Mouse (Mus musculus): ENCODE data around the gene Amz2.
"Not testable (repeated sequence)": the region's sequence is repeated elsewhere in the genome, so short reads cannot be mapped to it uniquely, and the experiment has no call there.

The Amz2 gene

DNA sequence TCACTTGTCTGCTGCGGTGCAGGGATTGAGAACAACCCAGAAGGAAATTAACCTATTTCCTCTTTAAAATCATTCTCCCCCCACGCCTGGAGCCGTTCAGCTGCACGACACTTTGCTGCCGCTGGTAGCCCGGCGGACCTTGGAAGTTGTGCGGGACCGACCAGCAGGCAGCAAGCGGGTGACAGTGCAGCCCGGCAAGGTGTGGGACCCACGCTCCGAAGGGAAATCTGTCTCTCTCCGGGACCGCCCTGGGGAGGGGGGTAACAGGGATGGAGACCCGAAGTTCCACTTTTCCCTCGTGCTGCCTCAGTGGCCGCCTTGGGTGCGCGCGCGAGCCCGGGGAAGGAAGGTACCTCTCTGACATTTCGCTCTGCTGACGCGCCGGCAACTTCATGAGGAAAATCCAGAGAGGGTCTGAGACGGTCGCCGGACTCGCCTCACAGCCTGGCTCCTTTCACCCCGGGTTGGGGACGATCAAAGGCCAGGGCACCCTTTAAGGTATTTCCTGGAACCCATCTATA is 46.5 kb downstream of the Amz2 start:
- DNase-seq = peak; percentile 19

DNA sequence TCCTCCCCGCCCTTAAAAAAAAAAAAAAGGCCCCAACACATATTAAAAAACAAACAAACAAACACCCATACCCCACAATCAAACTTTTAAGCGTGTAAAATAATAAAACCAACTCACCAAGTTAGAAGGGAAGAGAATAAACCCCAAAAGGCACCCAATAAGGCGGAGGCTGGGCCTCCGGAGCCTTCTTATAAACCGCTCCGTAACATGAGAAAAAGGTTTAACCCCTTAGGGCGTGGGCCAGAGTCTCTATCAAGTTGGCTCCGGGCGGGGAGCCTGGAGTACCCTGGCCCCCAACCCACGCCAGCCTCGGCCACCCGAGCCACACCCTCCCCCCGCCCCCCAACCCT is 47.0 kb downstream of the Amz2 start:
- DNase-seq = no peak

DNA sequence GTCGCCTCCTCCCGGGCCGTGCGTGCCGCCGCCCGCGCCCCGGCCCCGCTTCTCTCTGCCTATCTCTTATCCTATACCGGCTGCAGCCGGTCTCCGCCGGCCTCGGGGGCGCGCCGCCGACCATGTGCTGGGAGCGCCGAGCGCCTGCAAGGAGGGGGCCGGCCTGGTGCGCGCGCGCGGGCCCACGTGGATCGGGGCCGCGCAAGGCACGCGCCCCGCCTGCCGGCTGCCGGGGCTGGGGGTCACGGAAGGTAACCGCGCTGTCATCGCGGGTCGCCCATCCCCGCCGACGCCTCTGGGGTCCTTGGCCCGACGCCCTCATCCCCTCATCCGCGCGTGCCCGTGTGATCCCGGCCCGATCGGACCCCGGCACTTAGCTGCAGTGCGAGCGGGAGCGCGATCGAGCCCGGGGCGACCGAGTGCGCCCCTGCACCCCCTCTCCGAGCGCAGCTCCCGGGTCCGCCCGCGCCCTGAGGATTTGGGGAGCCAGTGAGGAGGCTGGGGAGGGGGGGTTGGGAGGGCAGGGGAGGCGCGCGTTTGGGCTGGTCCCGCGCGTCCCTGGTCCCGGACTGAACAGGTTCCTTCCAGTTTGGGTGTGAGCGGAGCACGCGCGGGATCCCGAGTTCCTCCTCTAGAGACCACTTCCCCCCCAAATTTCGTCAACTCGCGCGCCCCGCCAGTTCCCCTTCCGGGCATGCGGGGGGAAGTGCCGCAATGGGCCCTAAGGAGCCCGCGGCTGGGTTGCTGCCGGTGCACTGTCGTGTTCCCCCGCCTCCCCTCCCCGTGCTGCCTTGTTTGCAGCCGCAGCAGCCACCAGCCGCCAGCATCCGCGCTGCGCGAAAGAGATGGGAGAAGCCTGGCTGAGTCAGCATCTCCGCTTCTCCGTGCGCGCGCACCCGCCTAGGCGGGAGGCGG is 47.7 kb downstream of the Amz2 start, which contains the start of the genes Arsg and Slc16a6:
TSS of gene Arsg (plus strand) at position 204 of the 915 bp plus-strand sequence.
TSS of gene Slc16a6 (minus strand) at position 428 of the 915 bp plus-strand sequence.
- peak; percentile 89 for DNase-seq

DNA sequence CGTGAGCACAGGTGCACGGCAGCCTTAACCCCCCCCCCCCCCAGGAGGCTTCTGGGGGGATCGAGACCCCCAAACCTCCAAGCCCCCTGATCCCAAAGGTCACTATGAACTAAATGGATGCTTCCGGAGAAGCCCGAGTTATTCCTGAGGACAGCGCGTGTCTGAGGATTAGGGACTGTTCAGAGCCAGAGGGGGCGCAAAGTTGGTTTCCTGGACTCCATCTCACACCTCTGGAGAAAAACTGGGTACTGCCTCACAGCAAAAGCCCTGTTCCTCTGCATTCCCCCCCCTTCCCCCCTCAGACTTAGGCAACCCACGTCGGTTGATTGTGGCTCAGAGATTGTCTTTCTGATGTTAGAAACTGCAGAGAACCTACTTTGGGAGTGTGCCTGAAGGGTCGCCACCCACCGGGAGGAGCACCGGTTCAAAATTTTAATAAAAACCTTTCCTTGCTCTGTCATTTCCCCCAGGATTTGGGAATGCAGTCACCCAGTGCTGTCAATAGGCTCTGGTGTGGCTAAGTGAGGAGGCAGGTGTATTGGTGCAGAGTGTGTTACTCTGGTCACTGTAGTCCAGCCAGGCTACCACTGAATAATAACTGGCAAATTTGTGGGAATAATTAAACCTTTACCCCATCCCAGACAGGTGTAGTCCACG is 48.5 kb downstream of the Amz2 start:
- DNase-seq = no peak

DNA sequence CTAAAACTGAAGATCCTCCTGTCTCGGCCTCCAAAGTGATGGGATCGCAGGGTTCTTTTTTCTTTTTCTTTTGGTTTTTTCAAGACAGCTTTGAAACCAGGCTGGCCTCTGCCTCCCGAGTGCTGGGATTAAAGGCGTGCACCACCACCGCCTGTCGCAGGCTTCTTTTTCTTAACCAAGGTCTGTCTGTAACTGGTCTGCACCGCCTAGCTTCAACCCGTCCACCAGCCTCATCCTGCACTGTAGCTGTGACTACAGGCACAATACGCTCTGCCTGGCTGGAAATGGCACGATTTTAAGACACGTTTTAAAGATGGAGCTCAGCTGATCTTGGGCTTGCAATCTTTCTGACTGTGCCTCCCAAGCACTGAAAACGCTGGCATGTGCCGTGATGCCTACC is 49.1 kb downstream of the Amz2 start:
- DNase-seq = no peak

DNA sequence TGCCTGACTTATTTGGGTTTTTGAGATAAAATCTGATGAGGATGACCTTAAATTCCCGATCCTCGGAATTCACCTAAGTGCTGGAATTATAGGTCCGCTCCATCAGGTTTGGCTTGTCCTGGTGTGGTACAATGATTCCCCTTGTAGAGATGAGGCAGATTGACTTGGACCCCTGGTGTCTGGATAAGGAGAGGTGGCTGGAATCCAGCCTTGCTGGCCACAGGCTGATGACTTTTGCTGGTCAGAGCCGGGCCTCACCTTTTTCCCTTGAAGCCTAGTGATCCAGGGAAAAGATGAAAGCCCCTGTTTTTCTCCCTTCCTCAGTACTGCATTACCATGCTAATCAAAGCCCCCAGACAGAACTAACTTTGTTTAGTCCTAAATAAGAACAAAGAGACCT is 50.0 kb downstream of the Amz2 start:
- DNase-seq = no peak

DNA sequence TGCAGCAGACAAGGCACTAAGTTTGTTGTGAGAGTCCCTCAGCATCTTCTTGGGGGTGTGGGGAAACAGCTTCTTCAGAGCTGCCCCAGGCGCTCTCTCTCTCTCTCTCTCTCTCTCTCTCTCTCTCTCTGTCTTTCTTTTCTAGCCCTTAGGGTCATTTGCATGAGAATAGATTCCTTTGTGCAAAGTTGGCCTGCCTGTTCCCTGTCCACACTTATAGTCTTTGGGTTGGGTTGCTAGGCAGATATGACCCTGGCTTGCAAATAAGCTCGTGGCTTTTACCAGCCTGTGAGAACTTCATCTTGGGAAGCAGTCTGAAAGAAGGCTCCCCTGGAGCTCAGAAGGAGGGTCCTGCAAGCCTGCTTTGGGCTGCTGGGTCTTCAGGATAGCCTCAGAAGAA is 50.5 kb downstream of the Amz2 start:
- no peak for DNase-seq

DNA sequence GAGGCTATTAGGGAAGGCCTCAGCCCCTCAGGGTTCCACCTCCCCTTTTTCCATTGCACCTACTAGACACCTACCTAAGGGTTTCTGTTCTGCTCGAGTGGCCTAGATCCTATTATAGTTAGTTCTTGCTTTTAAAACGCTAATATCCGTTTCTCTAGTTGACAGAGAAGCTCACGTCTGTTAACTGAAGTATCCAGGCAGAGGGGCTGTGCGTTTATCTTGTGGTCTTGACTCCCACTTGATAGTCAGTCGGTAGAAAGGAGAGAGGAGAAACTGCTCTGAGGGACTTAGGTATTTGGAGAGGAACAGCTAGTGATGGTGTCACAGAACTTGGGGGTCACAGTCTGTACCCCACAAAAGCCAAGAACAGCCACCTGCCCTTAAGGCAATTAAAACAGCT is 50.9 kb downstream of the Amz2 start:
- no peak for DNase-seq

DNA sequence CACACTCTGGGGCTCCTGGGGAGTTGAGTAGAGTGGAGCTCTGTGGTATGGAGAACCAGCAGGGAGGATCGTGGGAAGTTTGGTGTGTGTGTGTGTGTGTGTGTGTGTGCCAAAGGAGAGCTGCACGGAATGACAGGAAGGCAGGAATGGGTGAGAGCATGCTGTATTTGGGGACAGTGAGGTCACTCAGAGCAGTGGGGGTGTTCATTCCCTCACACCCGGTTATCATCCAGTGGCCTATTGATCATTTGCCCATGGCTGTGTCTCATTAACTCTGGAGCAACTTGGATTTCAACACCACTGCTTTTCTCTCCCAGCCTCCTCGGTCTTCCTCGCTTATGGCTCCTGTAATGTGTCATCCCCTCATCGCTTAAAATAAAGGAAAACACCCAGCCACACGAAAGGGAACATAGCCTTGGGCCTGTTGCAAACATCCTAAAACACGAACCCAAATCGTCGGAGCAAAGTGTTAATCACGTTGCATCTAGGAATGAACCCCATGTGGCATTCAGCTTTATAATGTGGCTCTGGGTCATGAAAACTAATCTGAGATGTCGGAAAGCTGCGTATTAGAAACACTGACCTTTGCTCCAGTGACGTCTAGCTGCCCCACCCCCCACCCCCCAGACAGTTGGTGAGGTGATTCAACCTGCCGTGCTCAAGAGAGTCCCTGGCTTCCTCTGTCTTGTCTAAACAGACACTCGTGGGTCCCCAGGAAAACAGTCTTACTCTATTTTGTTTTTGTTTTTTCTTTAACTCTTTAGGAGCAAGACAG is 52.0 kb downstream of the Amz2 start:
- DNase-seq = no peak

DNA sequence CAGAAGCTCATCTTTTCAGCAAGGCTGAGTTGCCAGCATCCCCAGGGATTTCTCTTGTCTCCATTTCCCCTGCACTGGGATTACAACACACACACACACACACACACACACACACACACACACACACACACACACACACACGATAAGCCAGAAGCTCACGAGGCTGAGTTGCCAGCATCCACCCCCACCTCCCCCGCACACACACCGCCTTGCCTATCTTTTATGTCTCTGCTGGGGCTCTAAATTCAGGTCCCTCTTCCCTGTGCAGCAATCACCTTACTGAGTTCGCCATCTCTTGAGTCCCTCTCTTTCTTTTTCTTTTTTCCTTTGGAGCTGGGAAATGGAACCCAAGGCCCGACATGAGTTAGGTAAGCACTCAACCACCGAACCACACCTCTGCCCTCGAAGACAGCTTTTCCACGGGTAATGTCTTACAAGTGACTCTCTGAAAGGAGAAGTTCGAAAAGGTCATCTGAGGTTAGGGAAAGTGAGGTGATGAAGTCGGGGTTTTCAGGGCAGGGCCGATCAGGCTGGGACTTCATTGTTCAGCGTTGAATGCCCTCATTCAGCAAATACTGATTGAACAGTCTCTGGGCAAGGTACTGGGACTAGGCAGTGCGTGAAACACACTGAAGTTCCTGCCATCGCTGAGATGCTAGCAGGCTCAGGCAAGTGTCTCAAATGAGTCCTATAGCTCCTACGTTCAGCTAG is 54.0 kb downstream of the Amz2 start:
- no peak for DNase-seq

DNA sequence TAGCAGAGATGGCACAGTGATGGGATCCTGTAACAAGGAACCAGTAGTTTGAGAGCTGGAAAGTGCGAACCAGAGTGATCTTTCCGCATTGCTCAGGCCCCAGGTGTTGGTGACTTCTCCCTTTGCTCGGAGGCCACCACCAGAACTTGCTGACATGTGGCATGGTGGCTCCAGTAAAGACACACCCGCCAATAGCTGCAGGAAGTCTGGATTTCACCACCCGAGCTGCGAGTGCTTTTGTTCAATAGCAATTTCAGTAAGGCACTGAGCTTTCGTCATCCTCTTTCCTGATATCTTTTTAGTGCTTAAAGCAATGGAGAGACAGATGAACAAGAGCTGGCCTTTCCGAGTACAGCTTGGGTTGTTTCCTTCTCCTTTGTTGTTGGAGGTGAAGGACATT is 54.7 kb downstream of the Amz2 start:
- no peak for DNase-seq

DNA sequence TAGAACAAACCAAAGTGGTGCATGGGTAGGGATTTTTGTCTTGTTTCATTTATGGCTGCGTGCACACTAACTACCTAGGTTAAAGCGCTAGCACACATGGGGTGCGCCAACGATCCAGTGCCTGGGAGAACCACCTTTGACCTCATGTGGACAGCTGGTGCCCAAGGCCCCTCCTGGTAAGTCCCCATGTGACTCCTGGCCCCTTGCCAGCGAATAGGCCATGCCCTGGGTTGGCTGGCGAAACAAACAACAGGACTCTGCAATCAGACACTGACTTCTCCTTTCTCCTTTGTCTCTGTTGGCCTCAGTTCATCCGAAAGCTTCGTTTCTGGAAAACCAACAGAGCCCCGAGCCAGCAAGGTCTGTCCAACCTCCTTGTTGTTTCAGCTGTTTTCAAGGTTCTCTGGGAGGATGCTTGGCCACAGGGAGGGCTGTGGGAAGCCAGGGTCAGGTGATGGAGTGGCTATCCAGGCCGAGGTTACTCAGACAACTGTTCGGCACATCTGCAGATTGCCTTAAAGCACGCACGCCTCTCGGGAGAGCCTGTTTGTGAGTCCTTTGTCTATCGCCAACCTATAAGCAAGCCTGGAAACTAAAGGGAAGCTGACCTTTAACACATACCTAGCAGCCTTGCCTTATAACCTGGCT is 59.8 kb downstream of the Amz2 start:
- peak; percentile 39 for DNase-seq

DNA sequence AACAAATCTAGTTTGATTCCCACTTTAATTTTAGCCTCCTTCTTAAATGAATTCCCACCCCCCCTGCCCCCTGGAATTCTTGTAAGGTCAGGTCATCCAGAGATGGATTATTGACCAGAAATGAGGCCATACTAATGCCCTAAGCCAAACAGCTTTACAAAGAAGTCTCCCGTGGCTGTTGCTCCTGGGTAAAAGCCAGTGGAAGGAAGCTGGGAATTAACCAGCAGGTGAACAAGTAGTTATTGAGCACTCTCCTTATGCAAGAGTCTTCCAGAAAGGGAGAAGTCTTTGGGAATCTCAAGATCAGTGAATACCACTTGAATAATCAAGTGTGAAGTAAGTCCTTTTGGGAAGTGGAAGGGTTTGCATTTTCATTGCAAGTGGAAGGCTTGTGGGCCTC is 61.4 kb downstream of the Amz2 start:
- no peak for DNase-seq

DNA sequence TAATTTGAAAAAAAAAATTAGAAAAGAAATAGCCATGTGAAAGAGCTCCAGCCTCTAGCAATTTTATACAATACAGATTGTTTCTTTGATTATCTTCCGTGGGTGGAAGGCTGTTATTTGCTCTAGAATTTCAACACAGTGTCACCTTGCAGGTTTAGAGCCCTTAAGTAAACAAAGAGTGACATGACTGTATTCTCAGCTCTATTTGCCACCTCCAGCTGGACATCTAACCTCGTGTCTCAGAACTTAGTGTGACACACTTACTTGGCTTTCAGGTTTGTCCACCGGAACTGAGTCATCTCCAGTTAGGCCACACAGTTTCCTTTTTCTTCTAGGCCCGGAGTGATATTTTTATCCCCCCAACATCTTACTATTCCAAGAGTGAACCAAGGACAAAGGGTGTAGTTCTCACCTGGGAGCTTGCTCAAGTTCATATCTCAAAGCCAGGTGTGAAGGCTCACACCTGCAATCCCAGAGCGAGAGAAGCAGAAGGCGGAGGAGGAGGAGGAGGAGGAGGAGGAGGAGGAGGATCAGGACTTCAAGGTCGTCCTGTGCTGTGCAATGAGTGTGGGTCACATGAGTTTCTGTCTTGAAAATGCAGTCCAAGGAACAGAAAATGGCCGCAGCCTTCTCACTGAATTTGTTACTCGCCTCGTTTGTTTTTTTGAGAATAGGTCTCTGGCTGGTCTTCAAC is 62.4 kb downstream of the Amz2 start:
- DNase-seq = no peak

DNA sequence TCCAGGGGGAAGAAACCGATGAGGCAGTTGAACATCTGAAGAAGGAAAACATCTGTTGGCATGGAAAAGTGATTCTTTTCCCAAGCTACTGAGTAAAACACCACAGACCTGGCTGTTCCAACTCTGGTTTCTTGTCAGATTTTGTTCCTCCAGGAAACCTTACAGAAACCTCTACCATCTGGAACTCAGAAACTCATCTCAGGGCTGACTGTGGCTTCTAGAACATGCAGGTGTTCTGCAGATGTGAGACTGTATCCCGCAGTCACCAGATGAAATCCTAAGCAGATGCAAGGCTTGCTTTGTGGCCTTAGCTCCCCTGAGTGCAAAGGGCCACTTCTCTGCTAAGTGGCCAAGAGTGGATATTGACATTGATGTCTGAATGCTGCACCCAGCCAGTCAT is 64.0 kb downstream of the Amz2 start:
- DNase-seq = no peak

DNA sequence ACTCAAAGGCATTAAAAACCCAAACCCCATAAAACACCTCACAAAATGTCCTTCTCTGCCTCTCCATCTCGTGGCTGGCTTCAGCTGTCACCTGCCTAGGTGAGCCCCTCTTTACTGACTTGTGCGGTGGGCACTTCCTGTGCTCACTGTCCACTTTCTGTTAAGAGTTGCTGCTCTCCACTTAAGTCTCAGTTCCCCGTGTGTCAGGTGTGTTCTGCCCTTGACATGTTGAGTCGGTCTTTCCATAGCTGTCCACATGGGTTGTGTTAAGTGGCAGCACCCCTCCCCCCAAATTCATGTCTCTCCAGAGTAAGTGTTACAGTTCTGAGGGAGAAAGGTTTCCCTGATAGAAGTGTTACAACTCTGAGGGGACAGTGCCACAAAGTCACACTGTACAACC is 66.1 kb downstream of the Amz2 start:
- DNase-seq = no peak

DNA sequence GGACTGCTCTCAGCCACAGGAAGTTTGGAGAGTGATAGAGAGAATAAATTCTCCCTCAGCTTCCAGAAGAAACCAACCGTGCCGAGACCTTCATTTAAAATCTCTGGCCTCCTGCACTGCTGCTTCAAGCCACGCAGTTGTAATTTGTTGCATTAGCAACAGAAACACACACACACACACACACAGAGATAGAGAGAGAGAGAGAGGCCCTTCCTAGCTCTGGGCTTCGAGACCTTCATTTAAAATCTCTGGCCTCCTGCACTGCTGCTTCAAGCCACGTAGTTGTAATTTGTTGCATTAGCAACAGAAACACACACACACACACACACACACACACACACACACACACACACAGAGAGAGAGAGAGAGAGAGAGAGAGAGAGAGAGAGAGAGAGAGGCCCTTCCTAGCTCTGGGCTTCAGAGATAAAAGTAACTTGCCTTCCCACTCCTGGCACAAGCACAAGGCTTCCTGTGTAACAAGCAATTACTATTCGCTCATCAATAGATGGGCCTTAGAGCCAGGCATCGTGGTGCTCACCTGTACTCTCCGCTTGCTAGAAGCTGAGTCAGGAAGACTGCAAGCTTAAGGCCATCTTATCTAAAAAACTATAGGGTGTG is 67.2 kb downstream of the Amz2 start:
- DNase-seq = not testable (repeated sequence)

DNA sequence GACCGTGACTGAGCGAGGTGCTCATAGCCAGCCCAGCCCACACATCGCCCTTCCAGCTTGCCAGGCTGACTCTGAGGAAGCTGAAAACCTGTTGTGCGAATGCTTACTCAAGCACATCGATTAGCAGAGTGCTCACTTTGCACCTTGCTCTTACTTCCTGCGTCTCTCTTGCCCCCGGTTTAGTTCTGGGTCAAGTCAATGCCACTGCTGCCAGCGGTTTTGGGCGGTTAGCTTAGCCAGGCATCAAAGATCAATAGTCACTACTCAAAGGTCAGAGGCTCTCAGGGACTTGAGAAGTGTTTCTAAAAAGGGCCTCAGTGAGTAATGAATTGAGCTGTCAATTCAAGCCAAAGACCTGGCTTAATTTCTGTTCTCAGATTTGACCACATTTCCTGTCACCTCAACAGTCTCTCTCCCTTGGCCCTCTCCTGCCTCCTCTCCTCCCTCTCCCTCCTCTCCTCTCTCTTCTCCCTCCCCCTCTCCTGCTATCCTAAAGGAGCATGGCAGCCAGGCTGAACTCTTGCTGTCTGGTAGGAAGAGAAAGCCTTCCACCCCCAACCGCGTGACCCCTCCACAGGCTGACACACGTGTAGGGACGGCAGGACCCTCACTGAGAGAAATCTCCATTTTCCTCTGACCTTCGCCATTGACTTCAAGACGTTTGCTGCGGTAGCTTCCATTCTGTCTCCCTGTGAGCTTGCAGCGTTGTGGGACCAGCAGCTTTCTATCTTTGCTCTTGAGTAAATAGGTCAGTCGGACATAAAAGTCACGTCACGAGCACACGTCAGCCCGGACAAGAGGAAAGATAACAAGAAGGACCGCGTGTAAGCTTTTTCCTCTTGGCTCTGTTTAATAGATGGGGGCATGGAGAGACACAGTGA is 69.4 kb downstream of the Amz2 start:
- no peak for DNase-seq

DNA sequence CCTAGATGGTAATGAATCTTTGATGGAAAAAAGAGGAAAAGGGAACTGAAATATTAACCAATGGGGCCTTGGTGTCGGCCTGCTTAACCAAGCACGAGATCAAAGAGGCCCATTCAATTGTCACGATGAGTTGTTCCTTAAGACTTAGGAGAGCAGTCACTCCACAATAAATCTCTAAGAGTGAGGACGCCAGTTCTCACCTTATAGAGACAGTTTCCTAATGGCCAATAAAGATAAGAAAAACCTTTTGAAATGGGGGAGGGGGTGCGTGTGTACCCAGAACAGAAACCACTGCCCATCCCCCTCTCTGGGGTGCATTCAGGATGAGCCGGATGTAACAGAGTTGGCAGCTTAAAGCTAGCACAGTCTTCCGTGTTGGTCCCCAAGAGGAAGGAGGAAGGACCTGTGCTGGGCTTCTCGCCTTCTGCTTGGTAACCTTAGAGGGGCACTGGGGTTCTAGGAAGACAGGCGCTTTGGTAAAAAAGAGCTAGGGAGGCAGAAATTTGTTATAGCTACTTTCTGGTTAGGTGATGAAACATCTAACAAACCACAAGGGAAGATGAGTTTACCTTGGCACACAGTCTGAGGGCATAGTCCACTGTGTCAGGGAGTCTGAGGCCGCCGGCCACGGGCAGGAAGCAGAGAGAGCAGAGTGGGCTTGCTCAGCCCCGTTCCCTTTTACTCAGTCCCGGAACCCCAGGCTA is 70.2 kb downstream of the Amz2 start:
- DNase-seq = no peak

Measured in right cerebral cortex, postnatal 14 days (tissue).